Mouse (Mus musculus) urinary bladder, postnatal 25 days (tissue): ENCODE results near the gene Galnt12.

Experiments
- DNase-seq: peaks from one replicate; pipeline ENCODE4 v3.0.0; 2022; ENCODE audit warnings: low spot score

The Galnt12 gene

GRCm38 (mm10) chr4:47093647-47094046 lies 1.9 kb downstream of the Galnt12 start:
- DNase-seq = no peak

GRCm38 (mm10) chr4:47103561-47103960 lies 11.9 kb downstream of the Galnt12 start:
- DNase-seq = no peak

GRCm38 (mm10) chr4:47111885-47112284 lies 20.2 kb downstream of the Galnt12 start:
- DNase-seq = no peak

- no peak for DNase-seq
Measured at GRCm38 (mm10) chr4:47112560-47112959, 20.9 kb downstream of the Galnt12 start.

- peak; percentile 64 for DNase-seq
Measured at GRCm38 (mm10) chr4:47122051-47122706, 30.5 kb downstream of the Galnt12 start.

- no peak for DNase-seq
Measured at GRCm38 (mm10) chr4:47124140-47124711, 32.5 kb downstream of the Galnt12 start.

- no peak for DNase-seq
Measured at GRCm38 (mm10) chr4:47128515-47128914, 36.8 kb downstream of the Galnt12 start.

GRCm38 (mm10) chr4:47129572-47129971 lies 37.9 kb downstream of the Galnt12 start:
- no peak for DNase-seq

- DNase-seq = no peak
Measured at GRCm38 (mm10) chr4:47130111-47131050, 38.7 kb downstream of the Galnt12 start.

GRCm38 (mm10) chr4:47131931-47132330 lies 40.2 kb downstream of the Galnt12 start:
- DNase-seq = no peak

GRCm38 (mm10) chr4:47132413-47132812 lies 40.7 kb downstream of the Galnt12 start:
- no peak for DNase-seq

- DNase-seq = no peak
Measured at GRCm38 (mm10) chr4:47136699-47137101, 45.0 kb downstream of the Galnt12 start.

GRCm38 (mm10) chr4:47137479-47137878 lies 45.8 kb downstream of the Galnt12 start:
- no peak for DNase-seq

- no peak for DNase-seq
Measured at GRCm38 (mm10) chr4:47138411-47138810, 46.7 kb downstream of the Galnt12 start.

GRCm38 (mm10) chr4:47138967-47139777 lies 47.5 kb downstream of the Galnt12 start:
- no peak for DNase-seq

- no peak for DNase-seq
Measured at GRCm38 (mm10) chr4:47140301-47140700, 48.6 kb downstream of the Galnt12 start.

- no peak for DNase-seq
Measured at GRCm38 (mm10) chr4:47141444-47142154, 49.9 kb downstream of the Galnt12 start.

GRCm38 (mm10) chr4:47143849-47144248 lies 52.1 kb downstream of the Galnt12 start:
- DNase-seq = no peak

- no peak for DNase-seq
Measured at GRCm38 (mm10) chr4:47145341-47145740, 53.6 kb downstream of the Galnt12 start.

- no peak for DNase-seq
Measured at GRCm38 (mm10) chr4:47146561-47146960, 54.9 kb downstream of the Galnt12 start.

- no peak for DNase-seq
Measured at GRCm38 (mm10) chr4:47149963-47150362, 58.3 kb downstream of the Galnt12 start.
